Mouse (Mus musculus) spleen, adult 2 months (tissue): ENCODE data around the gene Edc3. TPM values are rescaled to one million over a fixed set of nuclear protein-coding genes. Genes with fewer than 3 reads are reported as not detected.
A peak's percentile ranks its signal among the peaks of the same experiment; 100 is the strongest.

ENCODE experiments used
- DNase-seq, 2 experiments: peaks; one replicate each; pipeline versions ENCODE4 v3.0.0 to v3.0.0-alpha.2; 2012 to 2021; ENCODE audit warnings: low spot score in 2 of 2, low read depth in 1 of 2
- H3K27ac ChIP-seq: fragments of 200-500 bp; 2 replicates; pipeline ENCODE4 v1.5.1; 2012; ENCODE audit warnings: low read length, inconsistent platforms; ENCODE audit not compliant: insufficient read depth
- H3K27me3 ChIP-seq: fragments of 200-500 bp; 2 replicates; pipeline ENCODE4 v1.6.1; 2012; ENCODE audit warnings: mild to moderate bottlenecking, moderate library complexity, low read length, inconsistent platforms; ENCODE audit not compliant: control insufficient read depth, insufficient read depth
- H3K36me3 ChIP-seq: fragments of 200-500 bp; 2 replicates; pipeline ENCODE4 v1.6.1; 2012; ENCODE audit warnings: mild to moderate bottlenecking, low read length, inconsistent platforms; ENCODE audit not compliant: control insufficient read depth, insufficient read depth
- H3K4me1 ChIP-seq: fragments of 200-500 bp; 2 replicates; pipeline ENCODE4 v1.6.1; 2011; ENCODE audit warnings: inconsistent platforms; ENCODE audit not compliant: control insufficient read depth, insufficient read depth, insufficient read length
- H3K4me3 ChIP-seq: fragments of 200-500 bp; 2 replicates; pipeline ENCODE4 v1.5.1; 2011; ENCODE audit warnings: mild to moderate bottlenecking, inconsistent platforms; ENCODE audit not compliant: insufficient read depth, insufficient read length; ENCODE audit errors: extremely low read depth
- CTCF ChIP-seq: fragments of 200-500 bp; IDR thresholded peaks from 2 replicates; pipeline ENCODE4 v1.5.1; 2011; ENCODE audit warnings: mild to moderate bottlenecking, inconsistent platforms; ENCODE audit not compliant: insufficient read depth, insufficient read length, insufficient replicate concordance; ENCODE audit errors: extremely low read depth
- POLR2A ChIP-seq: fragments of 200-500 bp; IDR thresholded peaks from 2 replicates; pipeline ENCODE4 v1.6.1; 2011; ENCODE audit warnings: low read depth, low read length, inconsistent platforms
- WGBS: fragments of 180-500 bp; shearing (Covaris S2); methylation state at CpG from one replicate; pipeline ENCODE4 v1.1.7; 2018; 5-methylcytosine and 5-hydroxymethylcytosine counted together
- polyA plus RNA-seq: library from polyadenylated mRNA; depleted of rRNA; stranded (reverse); fragments of >200 nt; gene quantifications from 2 replicates; pipeline ENCODE4 v1.2.3, GENCODE M21; 2012

The Edc3 gene
- polyA plus RNA-seq, 1 experiment = 9.9 TPM

GRCm38 (mm10) chr9:57760416-57761146 lies 52.2 kb downstream of the Edc3 start:
- H3K4me3 ChIP-seq = no peak overlapping the region
- no peak overlapping the region for H3K27ac ChIP-seq
- TF ChIP-seq POLR2A = no peak
- no peak for TF ChIP-seq CTCF
- H3K4me1 ChIP-seq = peaks cover 18% of the 10 kb centered on the region; the same call in 1 of the 2 replicates
- no peak for DNase-seq
- 95% methylated on average over 24 of the region's 24 CpGs for WGBS
- H3K27me3 ChIP-seq = no peaks in the 10 kb centered on the region
- H3K36me3 ChIP-seq = peaks cover 41% of the 10 kb centered on the region

- DNase-seq = no peak
- no peak overlapping the region for H3K4me3 ChIP-seq
- WGBS = 94% methylated on average over 13 of the region's 13 CpGs
- no peak overlapping the region for H3K27ac ChIP-seq
- peaks cover 22% of the 10 kb centered on the region for H3K4me1 ChIP-seq
- TF ChIP-seq CTCF (no peak), POLR2A (no peak)
- no peaks in the 10 kb centered on the region for H3K27me3 ChIP-seq
- peaks cover 36% of the 10 kb centered on the region for H3K36me3 ChIP-seq
Observed at GRCm38 (mm10) chr9:57761563-57762551, 53.5 kb downstream of the Edc3 start.

GRCm38 (mm10) chr9:57762563-57762991 lies 54.2 kb downstream of the Edc3 start:
- Histone ChIP-seq H3K4me3 (peak overlapping the region; percentile 4; the same call in 1 of the 2 replicates), H3K4me1 (peaks cover 22% of the 10 kb centered on the region)
- TF ChIP-seq CTCF = peak; percentile 34; the same call in 1 of the 2 replicates
- TF ChIP-seq POLR2A = no peak

GRCm38 (mm10) chr9:57764147-57764973 lies 56.0 kb downstream of the Edc3 start:
- Histone ChIP-seq H3K4me1 (peaks cover 22% of the 10 kb centered on the region), H3K36me3 (peaks cover 17% of the 10 kb centered on the region), H3K4me3 (peak overlapping the region; percentile 98), H3K27me3 (no peaks in the 10 kb centered on the region), H3K27ac (peak overlapping the region; percentile 98)
- under 1% methylated on average over 57 of the region's 57 CpGs for whole genome bisulfite sequencing
- TF ChIP-seq CTCF = no peak
- TF ChIP-seq POLR2A = no peak
- peak in 1 of 2 experiments; percentile 37 for DNase-seq

More at GRCm38 (mm10) chr9:57762563-57762991, 54.2 kb downstream of the Edc3 start:
- Histone ChIP-seq H3K36me3 (peaks cover 33% of the 10 kb centered on the region), H3K27ac (peak overlapping the region; percentile 12; the same call in 1 of the 2 replicates), H3K27me3 (no peaks in the 10 kb centered on the region)
- WGBS = 15% methylated on average over 6 of the region's 6 CpGs
- DNase-seq = peak in 1 of 2 experiments; percentile 33

GRCm38 (mm10) chr9:57764974-57765363 lies 56.6 kb downstream of the Edc3 start:
- H3K27me3 ChIP-seq = no peaks in the 10 kb centered on the region
- peaks cover 22% of the 10 kb centered on the region for H3K4me1 ChIP-seq
- peak overlapping the region; percentile 98 for H3K4me3 ChIP-seq
- H3K36me3 ChIP-seq = peaks cover 12% of the 10 kb centered on the region
- TF ChIP-seq CTCF (no peak), POLR2A (peak; percentile 86)
- peak; percentile 74 to 96 for DNase-seq
- WGBS = under 1% methylated on average over 45 of the region's 45 CpGs
- peak overlapping the region; percentile 98 for H3K27ac ChIP-seq
